In genomic region chr1:185546346-185546745, GRCm38 (mm10) we compare ENCODE assay signal across 7 mouse cellular contexts.
DNase-seq lines count a peak whose midpoint lies in the region.

No protein-coding gene starts in this region.

- DNase-seq in left cerebral cortex, adult 11 months (ENCODE audit: low spot score), result peak; percentile 9
- DNase-seq in left cerebral cortex, postnatal 4 days, result no peak
- peak; percentile 63 for DNase-seq in brain, adult 2 months (ENCODE audit: low read depth, low spot score)
- DNase-seq in forelimb bud, embryonic 11.5 days (ENCODE audit: low read depth, low spot score), result peak; percentile 74
- no peak for DNase-seq in midbrain, embryonic 10.5 days (ENCODE audit: low spot score)
- DNase-seq in spleen, postnatal 4 days (ENCODE audit: low spot score in 2 of 2), result no peak
- no peak for DNase-seq in adrenal gland, postnatal 4 days (ENCODE audit: low spot score in 2 of 2)

- intact Hi-C loops in left cerebral cortex, postnatal 4 days (cut with DNase I), result loop anchor here (5.0 to 10.0 kb wide), 2 partner anchors 128 to 1176 kb away; no protein-coding TSS in a partner anchor

- H3K4me1 ChIP-seq in midbrain, embryonic 10.5 days, result no peaks in the 10 kb centered on the region; the same call in 1 of the 2 replicates

- H3K9me3 ChIP-seq in midbrain, embryonic 10.5 days (replicated peaks), result no peaks in the 10 kb centered on the region

- H3K27me3 ChIP-seq in midbrain, embryonic 10.5 days (ENCODE audit: low read depth, poor library complexity, severe bottlenecking), result no peaks in the 10 kb centered on the region

- H3K4me3 ChIP-seq in midbrain, embryonic 10.5 days, result no peak overlapping the region

- H3K27ac ChIP-seq in midbrain, embryonic 10.5 days (replicated peaks), result peak overlapping the region; percentile 55

- no peaks in the 10 kb centered on the region for H3K36me3 ChIP-seq in midbrain, embryonic 10.5 days

Comparison
In these comparisons a context has a peak if more than half of its experiments do, and no peak if none do; other contexts are left out.
1. DNase-seq: peak in left cerebral cortex, adult 11 months (single experiment), brain, adult 2 months (single experiment) and forelimb bud, embryonic 11.5 days (single experiment); none in left cerebral cortex, postnatal 4 days (single experiment), midbrain, embryonic 10.5 days (single experiment), spleen, postnatal 4 days (0 of 2) and adrenal gland, postnatal 4 days (0 of 2).